ENCODE assay signal across 29 mouse cellular contexts in the genomic region with DNA sequence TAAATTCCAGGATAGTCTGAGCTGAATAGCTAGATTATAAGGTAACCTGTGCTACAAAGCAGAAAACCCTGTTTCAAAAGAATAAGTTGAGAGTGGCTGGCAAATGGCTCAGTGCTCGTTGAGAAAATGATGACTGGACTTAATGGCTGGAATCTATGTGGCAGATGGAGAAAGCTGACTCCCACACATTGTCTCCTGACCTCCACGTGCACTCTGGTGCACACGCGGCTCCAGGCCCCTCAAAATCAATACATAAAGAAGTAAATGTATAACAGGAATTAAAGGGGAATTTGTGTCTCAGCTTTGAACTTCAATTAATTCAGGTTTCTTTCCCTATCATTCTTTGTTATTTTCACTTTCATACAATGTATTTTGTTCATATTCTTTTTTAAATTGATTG.
DNase-seq lines count a peak whose midpoint lies in the region; ATAC-seq lines count a peak whose summit lies in the region.
"Had no signal": no experiment of that assay in that cellular context is flagged by ENCODE, and none has a peak within 500 bp of the region (broad histone marks: within the 10 kb centered on the region; RNA-seq: fewer than 3 reads in every experiment).

No protein-coding gene starts in this region.

- no peak overlapping the region for H3K27ac ChIP-seq in neural tube, embryonic 11.5 days (ENCODE audit: low read depth, low read length)
- H3K27ac ChIP-seq: embryonic facial prominence, embryonic 12.5 days; embryonic facial prominence, embryonic 15.5 days; gastrocnemius, adult 2 months; heart, adult 2 months; heart, embryonic 10.5 days; heart, embryonic 13.5 days; hindbrain, embryonic 12.5 days; hindbrain, embryonic 15.5 days; intestine, embryonic 15.5 days had no signal

- WGBS in neural tube, embryonic 11.5 days: 41% methylated on average over 4 of the region's 4 CpGs

- no peaks in the 10 kb centered on the region for H3K27me3 ChIP-seq in neural tube, embryonic 11.5 days (ENCODE audit: control insufficient read depth, insufficient read depth, low read length)
- H3K27me3 ChIP-seq: CH12.LX; embryonic facial prominence, embryonic 12.5 days; embryonic facial prominence, embryonic 15.5 days; heart, embryonic 13.5 days; hindbrain, embryonic 12.5 days; hindbrain, embryonic 15.5 days; intestine, embryonic 15.5 days had no signal

- ATAC-seq in neural tube, embryonic 11.5 days (ENCODE audit: insufficient read depth, low FRiP score, low TSS enrichment): no peak
- ATAC-seq: forebrain, embryonic 14.5 days; forebrain, postnatal 0 days; intestine, embryonic 15.5 days; Patski had no signal

- H3K4me3 ChIP-seq in neural tube, embryonic 11.5 days (ENCODE audit: low read depth, low read length): no peak overlapping the region
- H3K4me3 ChIP-seq: embryonic facial prominence, embryonic 12.5 days; embryonic facial prominence, embryonic 15.5 days; gastrocnemius, adult 2 months; heart, adult 2 months; heart, embryonic 10.5 days; heart, embryonic 13.5 days; hindbrain, embryonic 12.5 days; hindbrain, embryonic 15.5 days; intestine, embryonic 15.5 days had no signal

- no peaks in the 10 kb centered on the region for H3K36me3 ChIP-seq in neural tube, embryonic 11.5 days (ENCODE audit: control insufficient read depth, insufficient read depth, low read length)
- H3K36me3 ChIP-seq: embryonic facial prominence, embryonic 12.5 days; embryonic facial prominence, embryonic 15.5 days; G1E; heart, embryonic 10.5 days; heart, embryonic 13.5 days; hindbrain, embryonic 12.5 days; hindbrain, embryonic 15.5 days; intestine, embryonic 15.5 days had no signal

- DNase-seq in heart, adult 11 months: peak; percentile 4
- DNase-seq in heart, adult 18-20 months: no peak
- DNase-seq in retina, embryonic 14.5 days (ENCODE audit: low spot score): peak; percentile 9
- no peak for DNase-seq in retina, postnatal 1 day
- DNase-seq in neural tube, embryonic 11.5 days (ENCODE audit: low spot score): peak; percentile 36
- no peak for DNase-seq in kidney, postnatal 14 days
- DNase-seq: adrenal gland, postnatal 10 days; adrenal gland, postnatal 36 days; B cell, adult 2 months; cerebellum, adult 18-20 months; cerebellum, adult 9-10 months; cerebellum, postnatal 14 days; forebrain, postnatal 0 days; gastrocnemius, adult 2 months; gastrocnemius, postnatal 14 days; heart, adult 2 months; heart, postnatal 14 days; heart, postnatal 4 days had no signal

- H3K4me2 ChIP-seq in neural tube, embryonic 11.5 days (ENCODE audit: low read depth): no peak overlapping the region
- H3K4me2 ChIP-seq: embryonic facial prominence, embryonic 12.5 days; embryonic facial prominence, embryonic 15.5 days; heart, embryonic 13.5 days; hindbrain, embryonic 12.5 days; hindbrain, embryonic 15.5 days; intestine, embryonic 15.5 days had no signal

- H3K4me1 ChIP-seq in neural tube, embryonic 11.5 days (ENCODE audit: control insufficient read depth, insufficient read depth, low read length): no peaks in the 10 kb centered on the region
- H3K4me1 ChIP-seq: embryonic facial prominence, embryonic 12.5 days; embryonic facial prominence, embryonic 15.5 days; heart, embryonic 10.5 days; heart, embryonic 13.5 days; hindbrain, embryonic 12.5 days; hindbrain, embryonic 15.5 days; intestine, embryonic 15.5 days had no signal

- H3K9ac ChIP-seq in neural tube, embryonic 11.5 days (ENCODE audit: low read length): no peak overlapping the region
- H3K9ac ChIP-seq: embryonic facial prominence, embryonic 12.5 days; embryonic facial prominence, embryonic 15.5 days; forebrain, postnatal 0 days; heart, embryonic 13.5 days; hindbrain, embryonic 12.5 days; hindbrain, embryonic 15.5 days; intestine, embryonic 15.5 days had no signal

- no peaks in the 10 kb centered on the region for H3K9me3 ChIP-seq in neural tube, embryonic 11.5 days (ENCODE audit: control insufficient read depth, low read length)
- H3K9me3 ChIP-seq: embryonic facial prominence, embryonic 12.5 days; embryonic facial prominence, embryonic 15.5 days; heart, embryonic 10.5 days; heart, embryonic 13.5 days; hindbrain, embryonic 12.5 days; hindbrain, embryonic 15.5 days; intestine, embryonic 15.5 days had no signal

Comparison
In these comparisons a context has a peak if more than half of its experiments do, and no peak if none do; other contexts are left out.
1. DNase-seq: peak in heart, adult 11 months (single experiment), retina, embryonic 14.5 days (single experiment) and neural tube, embryonic 11.5 days (single experiment); none in heart, adult 18-20 months (0 of 2), retina, postnatal 1 day (single experiment) and kidney, postnatal 14 days (single experiment).